Mouse (Mus musculus): ENCODE results near the gene Igsf3.

DNA sequence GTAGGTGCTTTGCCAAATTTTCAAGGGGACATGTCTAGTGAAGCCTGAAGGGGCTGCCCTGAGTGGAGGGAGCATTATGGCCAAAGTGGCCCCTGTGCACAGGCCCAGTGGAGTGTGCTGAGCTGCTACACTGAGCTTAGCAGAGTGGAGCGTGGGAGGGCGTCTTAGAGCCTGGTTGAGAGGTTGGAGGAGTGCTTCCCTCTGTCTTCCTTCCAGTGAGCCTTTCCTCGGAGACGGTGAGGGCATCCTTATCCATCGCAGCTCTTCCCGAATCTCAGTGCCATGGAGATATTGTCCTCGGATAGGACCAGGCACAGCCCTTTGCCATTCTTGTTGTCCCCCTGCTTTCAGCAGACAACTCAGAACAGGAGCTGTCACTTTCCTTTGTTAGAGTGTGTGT lies 84.2 kb downstream of the Igsf3 start:
- TF ChIP-seq TAL1 (IDR thresholded peaks at IDR 0.05; ENCODE audit: low read length) (no peak), GATA1 (IDR thresholded peaks at IDR 0.05; ENCODE audit: low read length) (no peak)
